10 mouse cellular contexts compared by ENCODE assay signal in genomic region chr14:39471236-39471981, GRCm38 (mm10). TPM values are rescaled to one million over a fixed set of nuclear protein-coding genes. Genes with fewer than 3 reads are reported as not detected.
DNase-seq lines count a peak whose midpoint lies in the region; ATAC-seq and TF ChIP-seq lines count a peak whose summit lies in the region.
"Had no signal": no experiment of that assay in that cellular context is flagged by ENCODE, and none has a peak within 500 bp of the region (broad histone marks: within the 10 kb centered on the region; RNA-seq: fewer than 3 reads in every experiment).

No protein-coding gene starts in this region.

- peak; percentile 26 to 50 for DNase-seq in left cerebral cortex, postnatal 25 days (ENCODE audit: low spot score in 2 of 2)
- no peak for DNase-seq in left cerebral cortex, adult 9 months (ENCODE audit: low spot score in 2 of 2)
- peak; percentile 5 for DNase-seq in right cerebral cortex, postnatal 14 days
- no peak for DNase-seq in heart, postnatal 10 days
- DNase-seq in lung, postnatal 14 days, result no peak
- DNase-seq in liver, result no peak
- DNase-seq: lung, embryonic 14.5 days had no signal

- H3K36me3 ChIP-seq in hindbrain, embryonic 12.5 days, result no peaks in the 10 kb centered on the region

- intact Hi-C loops in left cerebral cortex, postnatal 25 days (cut with DNase I), result loop anchor here (5.0 kb wide), 3 partner anchors 379 to 479 kb away; no protein-coding TSS in a partner anchor
- intact Hi-C loops in heart, postnatal 10 days (cut with DNase I), result no loop called here

- peaks cover 50% of the 10 kb centered on the region for H3K27me3 ChIP-seq in hindbrain, embryonic 12.5 days

- TF ChIP-seq CTCF in cortical plate, adult 2 months (IDR thresholded peaks at IDR 0.05; ENCODE audit: extremely low read depth, insufficient read depth, low read length), result 0 out of 2 replicates have a peak, but pooled peaks have one; percentile 4

- H3K4me3 ChIP-seq in cortical plate, adult 2 months (ENCODE audit: insufficient read depth, low read length), result peak overlapping the region; percentile 92
- peak overlapping the region; percentile 69 for H3K4me3 ChIP-seq in hindbrain, embryonic 12.5 days

- 0 out of 2 replicates have a peak, but pooled peaks have one; percentile 4 for ATAC-seq in hindbrain, embryonic 12.5 days (ENCODE audit: low FRiP score)

- no peaks in the 10 kb centered on the region for H3K9me3 ChIP-seq in hindbrain, embryonic 12.5 days (replicated peaks)

- 5% methylated on average over 12 of the region's 12 CpGs for WGBS in hindbrain, embryonic 12.5 days

- H3K27ac ChIP-seq in cortical plate, adult 2 months (ENCODE audit: insufficient read depth, low read length), result peak overlapping the region; percentile 92
- 0 out of 2 replicates have a peak overlapping the region, but pooled peaks have one; percentile 30 for H3K27ac ChIP-seq in hindbrain, embryonic 12.5 days

- TF ChIP-seq POLR2A in cortical plate, adult 2 months (IDR thresholded peaks at IDR 0.05; ENCODE audit: extremely low read depth, insufficient read depth, low read length), result no peak

- H3K4me1 ChIP-seq in cortical plate, adult 2 months (ENCODE audit: control insufficient read depth, insufficient read depth, low read length), result peaks cover 2% of the 10 kb centered on the region; the same call in 1 of the 2 replicates
- 0 out of 2 replicates have a peak, but pooled peaks cover 10% of the 10 kb centered on the region for H3K4me1 ChIP-seq in hindbrain, embryonic 12.5 days

- H3K9ac ChIP-seq in hindbrain, embryonic 12.5 days, result peak overlapping the region; percentile 78
- H3K9ac ChIP-seq: lung, embryonic 14.5 days had no signal

- peak overlapping the region; percentile 87 for H3K4me2 ChIP-seq in hindbrain, embryonic 12.5 days (replicated peaks)

RNA-seq across cellular contexts. Expression of gene Nrg3, which starts 1.5 kb away (rescaled TPM):
- 10 to 100 TPM; 71.8 to 72.5 TPM for total RNA-seq in left cerebral cortex, postnatal 25 days (2021)
- 33.3 and 35.7 TPM in 2 replicates for polyA plus RNA-seq in cortical plate, adult 2 months (2012; rRNA removed)
- 4.6 and 5.4 TPM in 2 replicates for polyA plus RNA-seq in hindbrain, embryonic 12.5 days (2016; fragmentation: Nextera tagmentation; extraction: Ambion mirVana)
- not detected for total RNA-seq in heart, postnatal 10 days (2021)
- polyA plus RNA-seq: heart, embryonic 14.5 days; lung, embryonic 14.5 days had no signal

Comparison
In these comparisons a context has a peak if more than half of its experiments do, and no peak if none do; other contexts are left out.
1. DNase-seq: peak in left cerebral cortex, postnatal 25 days (2 of 2) and right cerebral cortex, postnatal 14 days (single experiment); none in left cerebral cortex, adult 9 months (0 of 2), heart, postnatal 10 days (0 of 2), lung, postnatal 14 days (single experiment) and liver (single experiment).
2. RNA of gene Nrg3, which starts 1.5 kb away (total RNA-seq): 71.8 to 72.5 TPM in left cerebral cortex, postnatal 25 days; not detected in heart, postnatal 10 days; every median in the first group is over 10 times any median in the second.